Mouse (Mus musculus): Measurements from ENCODE around the gene Apoa1. TPM values are rescaled to one million over a fixed set of nuclear protein-coding genes. Genes with fewer than 3 reads are reported as not detected.

Gene Apoa1
- polyA plus RNA-seq, 1 experiment from 2014 or later = 1.1 TPM

- WGBS = 88% methylated on average over 12 of the region's 12 CpGs
- no peaks in the 10 kb centered on the region for H3K27me3 ChIP-seq
- H3K36me3 ChIP-seq (replicated peaks) = peaks cover 67% of the 10 kb centered on the region
- H3K27ac ChIP-seq = no peak overlapping the region
- H3K4me1 ChIP-seq = no peaks in the 10 kb centered on the region
- no peaks in the 10 kb centered on the region for H3K9me3 ChIP-seq
- no peak overlapping the region for H3K4me3 ChIP-seq (replicated peaks)
- ATAC-seq (ENCODE audit: low FRiP score) = no peak
- no peak overlapping the region for H3K9ac ChIP-seq
- no peak overlapping the region for H3K4me2 ChIP-seq
Measured at GRCm38 (mm10) chr9:46196699-46197169, 31.6 kb upstream of the Apoa1 start.

- WGBS = 93% methylated on average over 9 of the region's 9 CpGs
- Histone ChIP-seq H3K27ac (no peak overlapping the region), H3K9me3 (no peaks in the 10 kb centered on the region), H3K27me3 (no peaks in the 10 kb centered on the region), H3K4me3 (replicated peaks) (no peak overlapping the region), H3K4me2 (no peak overlapping the region), H3K36me3 (replicated peaks) (peaks cover 71% of the 10 kb centered on the region), H3K9ac (no peak overlapping the region), H3K4me1 (no peaks in the 10 kb centered on the region)
- ATAC-seq (ENCODE audit: low FRiP score) = no peak
Measured at GRCm38 (mm10) chr9:46198461-46198860, 29.9 kb upstream of the Apoa1 start.

GRCm38 (mm10) chr9:46198936-46199335 lies 29.4 kb upstream of the Apoa1 start:
- Histone ChIP-seq H3K9me3 (no peaks in the 10 kb centered on the region), H3K4me3 (replicated peaks) (no peak overlapping the region), H3K27me3 (no peaks in the 10 kb centered on the region), H3K27ac (no peak overlapping the region), H3K9ac (no peak overlapping the region), H3K36me3 (replicated peaks) (peaks cover 71% of the 10 kb centered on the region), H3K4me1 (no peaks in the 10 kb centered on the region), H3K4me2 (no peak overlapping the region)
- no peak for ATAC-seq (ENCODE audit: low FRiP score)
- WGBS = 84% methylated on average over 7 of the region's 7 CpGs

GRCm38 (mm10) chr9:46199609-46200008 lies 28.8 kb upstream of the Apoa1 start:
- no peak for ATAC-seq (ENCODE audit: low FRiP score)
- H3K27me3 ChIP-seq = no peaks in the 10 kb centered on the region
- peaks cover 76% of the 10 kb centered on the region for H3K36me3 ChIP-seq (replicated peaks)
- H3K4me3 ChIP-seq (replicated peaks) = no peak overlapping the region
- no peak overlapping the region for H3K4me2 ChIP-seq
- no peak overlapping the region for H3K27ac ChIP-seq
- no peaks in the 10 kb centered on the region for H3K9me3 ChIP-seq
- no peak overlapping the region for H3K9ac ChIP-seq
- H3K4me1 ChIP-seq = no peaks in the 10 kb centered on the region
- WGBS = 95% methylated on average over 2 of the region's 2 CpGs

GRCm38 (mm10) chr9:46206834-46207500 lies 21.4 kb upstream of the Apoa1 start:
- 90% methylated on average over 10 of the region's 10 CpGs for WGBS
- Histone ChIP-seq H3K9me3 (no peaks in the 10 kb centered on the region), H3K27me3 (no peaks in the 10 kb centered on the region), H3K27ac (no peak overlapping the region), H3K36me3 (replicated peaks) (peaks cover 64% of the 10 kb centered on the region), H3K4me1 (no peaks in the 10 kb centered on the region), H3K4me2 (no peak overlapping the region), H3K4me3 (replicated peaks) (no peak overlapping the region), H3K9ac (no peak overlapping the region)
- no peak for ATAC-seq (ENCODE audit: low FRiP score)

- Histone ChIP-seq H3K9me3 (no peaks in the 10 kb centered on the region), H3K4me1 (no peaks in the 10 kb centered on the region), H3K36me3 (replicated peaks) (peaks cover 68% of the 10 kb centered on the region), H3K9ac (no peak overlapping the region), H3K4me2 (no peak overlapping the region), H3K27me3 (no peaks in the 10 kb centered on the region), H3K27ac (no peak overlapping the region), H3K4me3 (replicated peaks) (no peak overlapping the region)
- no peak for ATAC-seq (ENCODE audit: low FRiP score)
- WGBS = 87% methylated on average over 6 of the region's 6 CpGs
Measured at GRCm38 (mm10) chr9:46207501-46207869, 20.9 kb upstream of the Apoa1 start.

GRCm38 (mm10) chr9:46208401-46208974 lies 19.9 kb upstream of the Apoa1 start:
- H3K27me3 ChIP-seq = no peaks in the 10 kb centered on the region
- no peak overlapping the region for H3K4me3 ChIP-seq (replicated peaks)
- ATAC-seq (ENCODE audit: low FRiP score) = no peak
- H3K27ac ChIP-seq = no peak overlapping the region
- no peaks in the 10 kb centered on the region for H3K9me3 ChIP-seq
- no peak overlapping the region for H3K9ac ChIP-seq
- H3K4me1 ChIP-seq = no peaks in the 10 kb centered on the region
- H3K36me3 ChIP-seq (replicated peaks) = peaks cover 75% of the 10 kb centered on the region
- no peak overlapping the region for H3K4me2 ChIP-seq
- WGBS = 86% methylated on average over 13 of the region's 13 CpGs

GRCm38 (mm10) chr9:46210473-46210872 lies 17.9 kb upstream of the Apoa1 start:
- H3K4me3 ChIP-seq (replicated peaks) = no peak overlapping the region
- 94% methylated on average over 12 of the region's 12 CpGs for WGBS
- no peak overlapping the region for H3K4me2 ChIP-seq
- no peaks in the 10 kb centered on the region for H3K27me3 ChIP-seq
- ATAC-seq (ENCODE audit: low FRiP score) = no peak
- no peaks in the 10 kb centered on the region for H3K4me1 ChIP-seq
- no peaks in the 10 kb centered on the region for H3K9me3 ChIP-seq
- H3K36me3 ChIP-seq (replicated peaks) = peaks cover 67% of the 10 kb centered on the region
- H3K9ac ChIP-seq = no peak overlapping the region
- no peak overlapping the region for H3K27ac ChIP-seq

- H3K27ac ChIP-seq = no peak overlapping the region
- no peaks in the 10 kb centered on the region for H3K27me3 ChIP-seq
- peaks cover 39% of the 10 kb centered on the region for H3K36me3 ChIP-seq (replicated peaks)
- no peak for ATAC-seq (ENCODE audit: low FRiP score)
- H3K9ac ChIP-seq = no peak overlapping the region
- H3K4me3 ChIP-seq (replicated peaks) = no peak overlapping the region
- H3K4me1 ChIP-seq = no peaks in the 10 kb centered on the region
- no peak overlapping the region for H3K4me2 ChIP-seq
- H3K9me3 ChIP-seq = no peaks in the 10 kb centered on the region
- WGBS = 92% methylated on average over 4 of the region's 4 CpGs
Measured at GRCm38 (mm10) chr9:46214276-46214675, 14.1 kb upstream of the Apoa1 start.

GRCm38 (mm10) chr9:46214946-46215337 lies 13.4 kb upstream of the Apoa1 start:
- H3K9ac ChIP-seq = no peak overlapping the region
- H3K36me3 ChIP-seq (replicated peaks) = peaks cover 36% of the 10 kb centered on the region
- no peaks in the 10 kb centered on the region for H3K27me3 ChIP-seq
- WGBS = 93% methylated on average over 10 of the region's 10 CpGs
- no peak for ATAC-seq (ENCODE audit: low FRiP score)
- H3K9me3 ChIP-seq = no peaks in the 10 kb centered on the region
- no peaks in the 10 kb centered on the region for H3K4me1 ChIP-seq
- H3K4me3 ChIP-seq (replicated peaks) = no peak overlapping the region
- H3K4me2 ChIP-seq = no peak overlapping the region
- no peak overlapping the region for H3K27ac ChIP-seq

- Histone ChIP-seq H3K9ac (no peak overlapping the region), H3K4me3 (replicated peaks) (no peak overlapping the region), H3K27ac (no peak overlapping the region), H3K4me2 (no peak overlapping the region), H3K36me3 (replicated peaks) (peaks cover 39% of the 10 kb centered on the region), H3K27me3 (no peaks in the 10 kb centered on the region), H3K4me1 (no peaks in the 10 kb centered on the region), H3K9me3 (no peaks in the 10 kb centered on the region)
- ATAC-seq (ENCODE audit: low FRiP score) = no peak
- WGBS = 88% methylated on average over 11 of the region's 11 CpGs
Measured at GRCm38 (mm10) chr9:46215338-46216322, 12.8 kb upstream of the Apoa1 start.

GRCm38 (mm10) chr9:46216744-46217470 lies 11.5 kb upstream of the Apoa1 start:
- no peak overlapping the region for H3K4me3 ChIP-seq (replicated peaks)
- no peaks in the 10 kb centered on the region for H3K4me1 ChIP-seq
- H3K27me3 ChIP-seq = no peaks in the 10 kb centered on the region
- 94% methylated on average over 13 of the region's 13 CpGs for WGBS
- H3K9ac ChIP-seq = no peak overlapping the region
- peaks cover 40% of the 10 kb centered on the region for H3K36me3 ChIP-seq (replicated peaks)
- no peak overlapping the region for H3K4me2 ChIP-seq
- H3K9me3 ChIP-seq = no peaks in the 10 kb centered on the region
- no peak overlapping the region for H3K27ac ChIP-seq
- ATAC-seq (ENCODE audit: low FRiP score) = no peak
